Mouse (Mus musculus) A20 (cell line): ENCODE data around the gene Arhgef10l.
A peak's percentile ranks its signal among the peaks of the same experiment; 100 is the strongest.
"Not testable (repeated sequence)": the region's sequence is repeated elsewhere in the genome, so short reads cannot be mapped to it uniquely, and the experiment has no call there.

Experiments used
- DNase-seq: peaks from one replicate; pipeline ENCODE4 v3.0.0-alpha.2; 2011; ENCODE audit warnings: low read depth, low spot score

Arhgef10l gene

GRCm38 (mm10) chr4:140572376-140572775 lies 93.4 kb downstream of the Arhgef10l start:
- peak; percentile 50 for DNase-seq

- DNase-seq: no peak
These were observed 96.4 kb downstream of the Arhgef10l start for GRCm38 (mm10) chr4:140569394-140569793.

- no peak for DNase-seq
These were observed 97.8 kb downstream of the Arhgef10l start for GRCm38 (mm10) chr4:140567911-140568480.

GRCm38 (mm10) chr4:140566785-140567184 lies 99.0 kb downstream of the Arhgef10l start:
- peak; percentile 91 for DNase-seq

GRCm38 (mm10) chr4:140564459-140564858 lies 101.4 kb downstream of the Arhgef10l start:
- DNase-seq: not testable (repeated sequence)

- no peak for DNase-seq
These were observed 103.2 kb downstream of the Arhgef10l start for GRCm38 (mm10) chr4:140562461-140563178.

GRCm38 (mm10) chr4:140561744-140562143 lies 104.1 kb downstream of the Arhgef10l start:
- DNase-seq: no peak

GRCm38 (mm10) chr4:140559862-140560261 lies 106.0 kb downstream of the Arhgef10l start:
- peak; percentile 39 for DNase-seq

- DNase-seq: no peak
These were observed 107.6 kb downstream of the Arhgef10l start for GRCm38 (mm10) chr4:140558193-140558592.

- no peak for DNase-seq
These were observed 109.3 kb downstream of the Arhgef10l start for GRCm38 (mm10) chr4:140556561-140556960.

GRCm38 (mm10) chr4:140555273-140555672 lies 110.5 kb downstream of the Arhgef10l start:
- peak; percentile 69 for DNase-seq

- no peak for DNase-seq
These were observed 111.3 kb downstream of the Arhgef10l start for GRCm38 (mm10) chr4:140554552-140554951.

- DNase-seq: no peak
These were observed 114.0 kb downstream of the Arhgef10l start for GRCm38 (mm10) chr4:140551766-140552165.

- peak; percentile 41 for DNase-seq
These were observed 115.1 kb downstream of the Arhgef10l start for GRCm38 (mm10) chr4:140550670-140551069.

GRCm38 (mm10) chr4:140549975-140550374 lies 115.8 kb downstream of the Arhgef10l start:
- DNase-seq: no peak

GRCm38 (mm10) chr4:140547488-140547887 lies 118.3 kb downstream of the Arhgef10l start:
- DNase-seq: peak; percentile 47

GRCm38 (mm10) chr4:140539125-140539524 lies 126.7 kb downstream of the Arhgef10l start:
- peak; percentile 47 for DNase-seq

GRCm38 (mm10) chr4:140537561-140538021 lies 128.2 kb downstream of the Arhgef10l start:
- no peak for DNase-seq

GRCm38 (mm10) chr4:140535323-140535722 lies 130.5 kb downstream of the Arhgef10l start:
- no peak for DNase-seq

- DNase-seq: no peak
These were observed 133.5 kb downstream of the Arhgef10l start for GRCm38 (mm10) chr4:140532270-140532669.

- peak; percentile 22 for DNase-seq
These were observed 134.8 kb downstream of the Arhgef10l start for GRCm38 (mm10) chr4:140531024-140531423.

GRCm38 (mm10) chr4:140529735-140530134 lies 136.1 kb downstream of the Arhgef10l start:
- no peak for DNase-seq

GRCm38 (mm10) chr4:140528443-140528842 lies 137.4 kb downstream of the Arhgef10l start:
- DNase-seq: no peak
